Mouse (Mus musculus) hindbrain, embryonic 11.5 days (tissue): ENCODE results near the gene Klhdc8b. TPM values are rescaled to one million over a fixed set of nuclear protein-coding genes. Genes with fewer than 3 reads are reported as not detected.
A peak's percentile ranks its signal among the peaks of the same experiment; 100 is the strongest.

Experiments
- ATAC-seq: fragments of 200-750 bp; cut with Nextera tagmentation; 2 replicates; pipeline ENCODE4 v1.8.0; 2017; ENCODE audit warnings: mild to moderate bottlenecking, moderate TSS enrichment, moderate library complexity; ENCODE audit not compliant: low FRiP score
- DNase-seq: peaks from one replicate; pipeline ENCODE4 v3.0.0-alpha.2; 2015; ENCODE audit warnings: low spot score
- H3K27ac ChIP-seq: fragments of 300-500 bp; sonication (generic); 2 replicates; pipeline ENCODE4 v1.5.1; 2014; ENCODE audit warnings: mild to moderate bottlenecking, low read depth, low read length
- H3K27me3 ChIP-seq: fragments of 300-500 bp; sonication (generic); 2 replicates; pipeline ENCODE4 v1.6.1; 2014; ENCODE audit warnings: mild to moderate bottlenecking, low read length, moderate library complexity, mixed read lengths; ENCODE audit not compliant: control insufficient read depth, insufficient read depth
- H3K36me3 ChIP-seq: fragments of 300-500 bp; sonication (generic); 2 replicates; pipeline ENCODE4 v1.6.1; 2014; ENCODE audit warnings: mild to moderate bottlenecking, low read length, moderate library complexity, mixed read lengths; ENCODE audit not compliant: control insufficient read depth, insufficient read depth
- H3K4me1 ChIP-seq: fragments of 300-500 bp; sonication (generic); replicated peaks from 2 replicates; pipeline ENCODE4 v1.6.1; 2014; ENCODE audit warnings: low read length, mixed read lengths; ENCODE audit not compliant: control insufficient read depth, insufficient read depth
- H3K4me2 ChIP-seq: fragments of 300-500 bp; sonication (generic); replicated peaks from 2 replicates; pipeline ENCODE4 v1.6.1; 2014; ENCODE audit warnings: mild to moderate bottlenecking, low read depth, low read length
- H3K4me3 ChIP-seq: fragments of 300-500 bp; sonication (generic); 2 replicates; pipeline ENCODE4 v1.5.1; 2014; ENCODE audit warnings: low read depth, low read length
- H3K9ac ChIP-seq: fragments of 300-500 bp; sonication (generic); 2 replicates; pipeline ENCODE4 v1.6.1; 2014; ENCODE audit warnings: low read depth, low read length
- H3K9me3 ChIP-seq: fragments of 300-500 bp; sonication (generic); 2 replicates; pipeline ENCODE4 v1.6.1; 2016; ENCODE audit warnings: low read length; ENCODE audit not compliant: control insufficient read depth
- WGBS: fragments of 180-500 bp; shearing (Covaris S2); extraction: QIAGEN DNeasy Blood & Tissue Kit; methylation state at CpG from one replicate; pipeline ENCODE4 v1.1.7; 2014; 5-methylcytosine and 5-hydroxymethylcytosine counted together
- polyA plus RNA-seq: library from polyadenylated mRNA; unstranded; fragments of >200 nt; fragmentation: Nextera tagmentation; extraction: Ambion mirVana; gene quantifications from 2 replicates; pipeline ENCODE4 v1.2.1, GENCODE M21; 2014

The Klhdc8b gene
- polyA plus RNA-seq, 1 experiment from 2014 or later: 28.8 TPM

DNA sequence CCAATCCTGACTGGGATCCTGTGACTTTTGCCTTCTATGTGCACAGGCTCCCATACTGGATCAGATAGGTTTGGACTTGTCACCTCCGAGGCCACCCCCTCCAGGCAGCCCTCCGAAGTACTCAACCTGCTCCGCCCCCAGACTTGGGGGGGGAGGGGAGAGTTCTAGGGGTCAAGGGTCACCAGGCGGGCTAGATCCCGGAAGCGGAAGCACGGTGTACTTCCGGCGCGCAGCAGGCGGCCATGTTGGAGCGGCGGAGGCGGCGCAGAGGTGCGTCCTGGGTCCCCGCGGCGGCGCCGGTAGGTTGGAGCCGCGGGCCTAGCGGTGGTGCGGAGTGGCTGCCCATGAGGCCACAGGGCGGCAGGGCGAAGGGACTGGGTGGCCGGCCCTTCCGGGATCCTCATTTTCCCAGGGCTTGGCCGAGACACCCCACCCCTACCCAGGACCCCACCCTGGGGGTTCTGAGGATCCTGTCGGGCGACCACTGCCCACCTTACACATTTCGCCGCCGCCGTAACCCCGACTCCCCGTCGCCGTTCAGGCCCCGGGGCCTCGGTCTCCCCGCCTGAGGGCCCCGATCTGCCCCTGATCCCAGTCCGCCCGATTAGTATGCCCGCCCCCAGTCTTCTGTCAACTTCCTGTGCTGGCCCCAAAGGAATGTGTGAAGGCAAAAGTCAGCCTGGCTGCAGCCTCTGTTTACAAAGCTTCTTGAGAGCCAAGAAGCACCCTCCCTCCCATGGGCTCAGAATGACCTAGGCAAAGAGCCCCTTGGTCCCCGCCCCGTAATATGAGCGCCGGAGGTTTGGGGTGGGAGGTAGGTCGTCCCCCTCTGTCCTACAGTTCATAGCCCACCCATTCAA is 832 bp downstream of the Klhdc8b start, which contains the start of gene Ccdc71:
Gene Ccdc71 (plus strand): TSS at position 209 of the 860 bp plus-strand sequence.
- ATAC-seq: peak; percentile 84
- WGBS: under 1% methylated on average over 42 of the region's 52 CpGs
- Histone ChIP-seq H3K4me3 (peak within 1 kb of the TSS; percentile 98), H3K27me3 (no peaks in the 10 kb centered on the region), H3K9ac (peak within 1 kb of the TSS; percentile 91), H3K27ac (peak within 1 kb of the TSS; percentile 76), H3K9me3 (no peaks in the 10 kb centered on the region), H3K4me2 (peak within 1 kb of the TSS; percentile 89), H3K36me3 (peaks cover 8% of the 10 kb centered on the region; the same call in 1 of the 2 replicates), H3K4me1 (peaks cover 3% of the 10 kb centered on the region; the same call in 1 of the 2 replicates)
- peak; percentile 94 for DNase-seq

GRCm38 (mm10) chr9:108459939-108460318 is 1.5 kb downstream of the Klhdc8b start:
- Histone ChIP-seq H3K27ac (no peak overlapping the region), H3K4me1 (peaks cover 3% of the 10 kb centered on the region; the same call in 1 of the 2 replicates), H3K36me3 (0 out of 2 replicates have a peak, but pooled peaks cover 8% of the 10 kb centered on the region), H3K9me3 (no peaks in the 10 kb centered on the region), H3K4me2 (peak overlapping the region; percentile 89; the same call in 1 of the 2 replicates), H3K4me3 (peak overlapping the region; percentile 98), H3K27me3 (no peaks in the 10 kb centered on the region), H3K9ac (no peak overlapping the region)
- DNase-seq (no peak), ATAC-seq (no peak)
- WGBS: 100% methylated on average over 1 of the region's 1 CpGs

DNA sequence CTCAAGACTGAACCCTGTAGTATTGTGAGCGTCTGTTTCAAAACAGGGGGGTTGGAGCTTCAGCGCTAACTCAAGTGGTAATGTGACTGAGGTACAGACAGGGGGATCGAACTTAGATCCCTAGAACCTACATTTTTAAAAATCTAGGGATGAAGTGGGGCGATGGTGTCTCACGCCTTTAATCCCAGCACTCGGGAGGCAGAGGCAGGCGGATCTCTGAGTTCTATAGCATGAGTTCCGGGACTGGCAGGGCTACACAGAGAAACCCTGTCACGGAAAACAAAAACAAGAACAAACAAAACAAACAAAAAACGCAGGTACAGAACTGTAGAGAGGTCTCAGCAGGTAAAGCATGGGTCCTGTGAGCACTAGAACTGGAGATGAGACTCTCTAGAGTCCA is 4.4 kb downstream of the Klhdc8b start:
- H3K9me3 ChIP-seq: no peaks in the 10 kb centered on the region
- H3K4me1 ChIP-seq: peaks cover 3% of the 10 kb centered on the region; the same call in 1 of the 2 replicates
- no peak overlapping the region for H3K27ac ChIP-seq
- ATAC-seq (no peak), DNase-seq (no peak)
- no peaks in the 10 kb centered on the region for H3K36me3 ChIP-seq
- H3K27me3 ChIP-seq: no peaks in the 10 kb centered on the region
- no peak overlapping the region for H3K9ac ChIP-seq
- no peak overlapping the region for H3K4me2 ChIP-seq
- H3K4me3 ChIP-seq: no peak overlapping the region
- WGBS: 87% methylated on average over 10 of the region's 10 CpGs

GRCm38 (mm10) chr9:108455747-108456571 is 5.4 kb downstream of the Klhdc8b start:
- H3K9ac ChIP-seq: no peak overlapping the region
- 78% methylated on average over 12 of the region's 12 CpGs for WGBS
- no peak for ATAC-seq
- H3K36me3 ChIP-seq: no peaks in the 10 kb centered on the region
- H3K4me3 ChIP-seq: no peak overlapping the region
- no peaks in the 10 kb centered on the region for H3K27me3 ChIP-seq
- no peaks in the 10 kb centered on the region for H3K9me3 ChIP-seq
- no peak for DNase-seq
- H3K27ac ChIP-seq: no peak overlapping the region
- peaks cover 5% of the 10 kb centered on the region for H3K4me1 ChIP-seq
- H3K4me2 ChIP-seq: no peak overlapping the region

DNA sequence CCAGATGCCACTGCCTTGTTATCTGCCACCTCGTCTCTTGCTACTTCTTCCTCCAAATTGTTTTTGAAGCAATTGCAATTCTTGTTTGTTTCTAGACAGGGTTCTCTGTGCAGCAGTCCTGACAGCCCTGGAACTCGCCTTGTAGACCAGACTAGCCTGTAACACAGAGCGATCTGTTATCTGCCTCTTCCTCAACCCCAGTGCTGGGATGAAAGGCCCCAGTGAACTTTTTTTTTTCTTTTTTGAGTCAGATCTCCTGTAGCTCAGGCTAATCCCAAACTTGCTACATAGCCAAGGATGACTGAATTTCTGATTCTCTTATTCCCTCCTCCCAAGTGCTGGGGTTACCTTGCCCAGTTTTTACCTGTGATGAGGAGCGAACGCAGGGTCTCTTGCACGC is 7.0 kb downstream of the Klhdc8b start:
- Histone ChIP-seq H3K9me3 (no peaks in the 10 kb centered on the region), H3K36me3 (no peaks in the 10 kb centered on the region), H3K4me3 (no peak overlapping the region), H3K4me1 (peaks cover 20% of the 10 kb centered on the region), H3K4me2 (no peak overlapping the region), H3K27ac (no peak overlapping the region), H3K9ac (no peak overlapping the region), H3K27me3 (no peaks in the 10 kb centered on the region)
- WGBS: 91% methylated on average over 6 of the region's 6 CpGs
- no peak for ATAC-seq
- DNase-seq: no peak

- ATAC-seq (no peak), DNase-seq (no peak)
- H3K27me3 ChIP-seq: no peaks in the 10 kb centered on the region
- no peak overlapping the region for H3K27ac ChIP-seq
- H3K4me2 ChIP-seq: no peak overlapping the region
- WGBS: 85% methylated on average over 4 of the region's 4 CpGs
- peaks cover 21% of the 10 kb centered on the region for H3K4me1 ChIP-seq
- no peak overlapping the region for H3K9ac ChIP-seq
- H3K9me3 ChIP-seq: no peaks in the 10 kb centered on the region
- H3K4me3 ChIP-seq: no peak overlapping the region
- no peaks in the 10 kb centered on the region for H3K36me3 ChIP-seq
Measured at GRCm38 (mm10) chr9:108453458-108453857, 7.9 kb downstream of the Klhdc8b start.

- Histone ChIP-seq H3K9me3 (no peaks in the 10 kb centered on the region), H3K9ac (peak overlapping the region; percentile 70; the same call in 1 of the 2 replicates), H3K4me1 (peaks cover 21% of the 10 kb centered on the region), H3K27me3 (no peaks in the 10 kb centered on the region), H3K27ac (no peak overlapping the region), H3K4me2 (peak overlapping the region; percentile 97), H3K4me3 (peak overlapping the region; percentile 54), H3K36me3 (no peaks in the 10 kb centered on the region)
- no peak for DNase-seq
- no peak for ATAC-seq
- WGBS: 57% methylated on average over 6 of the region's 6 CpGs
Measured at GRCm38 (mm10) chr9:108452911-108453310, 8.5 kb downstream of the Klhdc8b start.

- Histone ChIP-seq H3K9me3 (no peaks in the 10 kb centered on the region), H3K27me3 (no peaks in the 10 kb centered on the region), H3K4me3 (peak overlapping the region; percentile 54), H3K9ac (peak overlapping the region; percentile 70), H3K27ac (peak overlapping the region; percentile 39; the same call in 1 of the 2 replicates), H3K36me3 (no peaks in the 10 kb centered on the region), H3K4me2 (peak overlapping the region; percentile 97), H3K4me1 (peaks cover 21% of the 10 kb centered on the region)
- under 1% methylated on average over 40 of the region's 40 CpGs for WGBS
- DNase-seq: peak; percentile 96
- ATAC-seq: peak; percentile 79
Measured at GRCm38 (mm10) chr9:108452291-108452906, 9.0 kb downstream of the Klhdc8b start.
